Mouse (Mus musculus) liver, adult 10 weeks (tissue): ENCODE results near the gene Trarg1. TPM values are rescaled to one million over a fixed set of nuclear protein-coding genes. Genes with fewer than 3 reads are reported as not detected.

ENCODE experiments used
- polyA plus RNA-seq: library from polyadenylated mRNA; stranded (reverse); fragments of 350-450 nt; fragmentation: Illumina TruSeq; extraction: RNeasy Lipid Tissue Mini Kit (QIAGEN cat#74804); gene quantifications from one replicate; pipeline ENCODE4 v1.2.3, GENCODE M21; 2014; ENCODE audit warnings: low read depth, low replicate concordance

Trarg1 gene
- polyA plus RNA-seq = not detected

DNA sequence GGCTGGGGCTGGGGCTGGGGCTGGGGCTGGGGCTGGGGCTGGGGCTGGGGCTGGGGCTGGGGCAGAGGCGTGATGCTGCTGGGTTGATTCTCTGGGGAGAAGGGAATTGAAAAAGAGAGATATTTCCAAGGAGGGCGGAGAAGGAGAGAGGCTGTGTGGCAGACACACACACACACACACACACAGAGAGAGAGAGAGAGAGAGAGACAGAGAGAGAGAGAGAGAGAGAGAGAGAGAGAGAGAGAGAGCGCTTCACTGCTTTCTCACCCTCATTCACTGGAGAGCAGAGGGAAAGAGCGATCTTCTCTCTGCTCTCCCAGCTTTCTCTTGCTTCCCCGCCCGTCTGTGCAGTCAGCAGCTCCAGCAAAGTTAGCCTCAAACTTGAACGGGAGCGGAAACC, at the start of gene Trarg1:
Trarg1 (plus strand) TSS at position 301 of the 400 bp plus-strand sequence.

GRCm38 (mm10) chr11:76671871-76672475, 7.6 kb upstream of the Trarg1 start, which contains the start of gene Bhlha9:
Gene Bhlha9 (plus strand): TSS chr11:76672470.

Other genes starting within 250 kb of the Trarg1 start
- gene Abr, start 57.5 kb upstream of the Trarg1 start, polyA plus RNA-seq = 1.0 TPM
- gene Bhlha9, start 7.3 kb upstream of the Trarg1 start, polyA plus RNA-seq = not detected
- gene Gosr1, start 83.8 kb downstream of the Trarg1 start, polyA plus RNA-seq = 20.3 TPM
- 15.9 TPM for gene Cpd, start 167.2 kb downstream of the Trarg1 start, polyA plus RNA-seq
- not detected for gene Tmigd1, start 222.4 kb downstream of the Trarg1 start, polyA plus RNA-seq
- gene Blmh, start 245.0 kb downstream of the Trarg1 start, polyA plus RNA-seq = 92.4 TPM